Mouse (Mus musculus) forebrain, embryonic 12.5 days (tissue): ENCODE measurements around the gene C1qtnf7. TPM values are rescaled to one million over a fixed set of nuclear protein-coding genes. Genes with fewer than 3 reads are reported as not detected.
A peak's percentile ranks its signal among the peaks of the same experiment; 100 is the strongest.

Source experiments
- ATAC-seq: fragments of 200-750 bp; cut with Nextera tagmentation; 2 replicates; pipeline ENCODE4 v1.8.0; 2017; ENCODE audit warnings: moderate TSS enrichment; ENCODE audit not compliant: low FRiP score
- H3K27ac ChIP-seq: fragments of 300-500 bp; sonication (generic); 2 replicates; pipeline ENCODE4 v1.5.1; 2016; ENCODE audit warnings: mild to moderate bottlenecking
- H3K27me3 ChIP-seq: fragments of 300-500 bp; sonication (generic); 2 replicates; pipeline ENCODE4 v1.6.1; 2016; ENCODE audit warnings: mild to moderate bottlenecking
- H3K36me3 ChIP-seq: fragments of 300-500 bp; sonication (generic); replicated peaks from 2 replicates; pipeline ENCODE4 v1.6.1; 2016; ENCODE audit warnings: mild to moderate bottlenecking
- H3K4me1 ChIP-seq: fragments of 300-500 bp; sonication (generic); 2 replicates; pipeline ENCODE4 v1.6.1; 2016
- H3K4me2 ChIP-seq: fragments of 300-500 bp; sonication (generic); 2 replicates; pipeline ENCODE4 v1.6.1; 2016; ENCODE audit warnings: mild to moderate bottlenecking, moderate library complexity
- H3K4me3 ChIP-seq: fragments of 300-500 bp; sonication (generic); replicated peaks from 2 replicates; pipeline ENCODE4 v1.5.1; 2016; ENCODE audit warnings: mild to moderate bottlenecking
- H3K9ac ChIP-seq: fragments of 300-500 bp; sonication (generic); 2 replicates; pipeline ENCODE4 v1.6.1; 2016; ENCODE audit warnings: mild to moderate bottlenecking
- H3K9me3 ChIP-seq: fragments of 300-500 bp; sonication (generic); 2 replicates; pipeline ENCODE4 v1.6.1; 2016
- WGBS: fragments of 180-500 bp; shearing (Covaris S2); methylation state at CpG from one replicate; pipeline ENCODE4 v1.1.7; 2016; 5-methylcytosine and 5-hydroxymethylcytosine counted together
- polyA plus RNA-seq: library from polyadenylated mRNA; unstranded; fragments of >200 nt; fragmentation: Nextera tagmentation; extraction: Ambion mirVana; gene quantifications from 2 replicates; pipeline ENCODE4 v1.2.1, GENCODE M21; 2016

C1qtnf7 gene
- polyA plus RNA-seq, 1 experiment from 2014 or later = 0.66 TPM

DNA sequence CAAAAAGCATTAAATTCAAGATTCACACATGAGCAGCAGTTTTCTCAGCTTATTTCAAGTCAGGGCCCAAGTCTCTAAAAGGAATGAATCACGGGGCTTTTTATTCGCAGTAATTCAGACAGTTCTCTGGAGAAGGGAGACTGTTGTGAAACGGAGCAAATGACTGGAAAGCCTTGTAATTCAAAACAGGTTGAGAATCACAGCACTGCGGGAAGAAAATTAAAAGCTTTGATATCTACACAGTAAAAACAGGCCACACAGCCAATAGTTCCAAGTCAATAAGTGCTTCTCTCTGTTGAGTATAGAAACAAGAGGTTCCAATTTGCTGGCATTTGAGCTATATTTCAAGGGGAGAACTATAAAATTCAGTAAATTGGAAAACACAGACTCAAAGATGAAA is 129.7 kb downstream of the C1qtnf7 start:
- 65% methylated on average over 4 of the region's 4 CpGs for WGBS

DNA sequence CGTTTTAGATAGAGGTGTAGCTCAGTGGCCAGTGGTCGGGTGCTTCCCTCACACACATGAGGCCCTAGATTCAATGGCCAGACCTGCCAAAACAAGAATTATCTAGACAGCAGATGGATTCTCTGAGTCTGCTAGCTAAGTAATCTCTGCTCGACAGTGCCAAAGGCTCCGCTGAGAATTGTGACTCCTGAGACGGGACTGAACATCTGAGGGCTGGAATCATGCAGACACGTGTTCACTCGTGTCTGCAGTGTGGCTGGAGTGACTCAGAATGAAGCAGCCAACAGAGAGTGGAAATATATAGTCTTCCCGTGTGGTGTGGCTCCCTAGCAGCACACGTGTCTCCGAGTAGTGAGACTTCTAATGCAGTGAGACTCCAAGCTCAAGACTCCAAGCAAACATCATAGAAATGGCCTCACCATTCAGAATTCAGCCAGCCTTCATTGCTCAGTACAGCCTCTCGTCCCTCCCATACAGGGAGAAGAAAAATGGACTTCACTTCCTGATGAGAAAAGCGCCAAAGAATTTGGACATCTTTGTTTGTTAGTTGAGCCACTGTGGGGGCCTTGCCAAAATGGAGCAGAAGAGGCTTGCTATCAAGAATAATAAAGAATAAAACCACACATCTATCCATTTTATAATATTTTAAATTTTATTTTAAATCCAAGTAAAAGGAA is 131.9 kb downstream of the C1qtnf7 start:
- Histone ChIP-seq H3K9ac (no peak overlapping the region), H3K4me2 (no peak overlapping the region), H3K27ac (no peak overlapping the region), H3K4me3 (no peak overlapping the region), H3K36me3 (no peaks in the 10 kb centered on the region), H3K9me3 (no peaks in the 10 kb centered on the region), H3K4me1 (no peaks in the 10 kb centered on the region), H3K27me3 (no peaks in the 10 kb centered on the region)
- ATAC-seq = no peak
- 89% methylated on average over 12 of the region's 12 CpGs for WGBS

More for the DNA sequence above, 129.7 kb downstream of the C1qtnf7 start:
- Histone ChIP-seq H3K9me3 (no peaks in the 10 kb centered on the region), H3K4me2 (no peak overlapping the region), H3K36me3 (no peaks in the 10 kb centered on the region), H3K9ac (no peak overlapping the region), H3K27me3 (no peaks in the 10 kb centered on the region), H3K4me3 (no peak overlapping the region), H3K27ac (no peak overlapping the region), H3K4me1 (no peaks in the 10 kb centered on the region)
- no peak for ATAC-seq

DNA sequence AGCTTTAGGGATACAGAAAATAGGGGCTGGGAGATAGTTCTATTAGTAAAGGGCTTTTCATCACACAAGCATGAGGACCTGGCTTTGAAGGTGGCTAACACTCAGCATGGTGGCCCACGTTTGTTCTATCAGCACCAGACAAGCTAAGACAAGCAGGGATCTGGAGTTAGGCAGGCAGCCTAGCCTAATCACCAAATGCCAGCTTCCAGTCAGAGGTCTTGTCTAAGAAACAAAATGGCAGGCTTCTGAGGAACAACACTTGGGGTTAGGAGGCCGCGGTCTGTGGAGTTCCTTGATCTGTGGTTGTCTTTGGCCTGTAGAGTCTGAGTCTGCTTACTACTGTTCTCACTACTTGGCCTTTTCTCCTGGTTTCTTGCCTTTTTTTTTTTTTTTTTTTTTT is 146.2 kb downstream of the C1qtnf7 start:
- no peak for ATAC-seq
- Histone ChIP-seq H3K4me2 (no peak overlapping the region; the same call in 1 of the 2 replicates), H3K36me3 (no peaks in the 10 kb centered on the region), H3K9ac (no peak overlapping the region), H3K27ac (no peak overlapping the region), H3K4me3 (no peak overlapping the region), H3K4me1 (peaks cover 30% of the 10 kb centered on the region), H3K9me3 (no peaks in the 10 kb centered on the region), H3K27me3 (no peaks in the 10 kb centered on the region)
- 91% methylated on average over 3 of the region's 3 CpGs for WGBS

DNA sequence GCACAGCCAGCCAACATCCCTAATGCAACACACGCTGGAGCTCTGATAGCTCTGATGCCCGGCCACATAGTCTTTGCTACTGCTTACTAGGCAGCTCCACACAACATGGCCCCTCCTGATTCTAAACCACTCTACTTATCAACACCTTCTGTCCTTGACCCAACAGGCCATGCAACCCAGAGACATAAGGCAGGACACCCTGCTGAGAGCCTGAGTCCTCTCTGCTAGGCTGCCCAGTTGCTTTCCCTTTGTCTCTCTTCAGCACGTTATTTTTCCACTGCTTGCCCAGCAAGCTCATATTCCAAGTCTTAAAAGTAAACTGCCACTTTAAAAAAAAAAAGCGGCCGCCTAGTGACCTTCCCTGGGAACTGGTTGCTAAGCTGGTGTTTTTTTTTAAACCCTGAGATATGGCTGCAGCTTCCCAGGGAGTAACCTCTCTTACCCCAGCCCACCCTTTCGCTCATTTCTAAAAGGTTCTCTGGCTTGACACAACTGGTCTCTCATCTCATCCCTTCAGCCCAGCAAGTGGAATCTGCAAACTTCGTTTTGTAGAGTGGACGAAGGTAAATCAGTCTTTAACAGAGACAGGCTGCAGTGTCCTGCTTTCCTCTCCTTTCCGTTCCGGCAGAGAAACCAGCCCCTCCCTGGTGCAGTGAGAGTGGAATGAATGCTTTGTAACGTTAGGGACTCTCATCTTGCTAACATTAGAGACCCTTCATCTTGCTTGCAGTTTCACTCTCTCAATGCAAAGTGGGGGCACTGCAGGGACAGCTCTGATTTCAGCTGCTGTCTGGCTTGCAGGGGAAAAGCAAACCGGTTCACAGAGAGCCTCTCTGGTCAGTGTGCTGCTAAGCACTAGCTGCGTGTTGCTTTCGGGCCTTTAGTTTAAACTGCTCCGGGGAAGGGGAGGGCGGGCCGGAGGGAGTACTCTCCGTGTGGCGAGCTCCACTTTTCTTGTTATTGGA is 146.9 kb downstream of the C1qtnf7 start, which contains the start of gene Cc2d2a:
Cc2d2a (plus strand) TSS at position 350 of the 965 bp plus-strand sequence.
- Histone ChIP-seq H3K27me3 (no peaks in the 10 kb centered on the region), H3K9me3 (no peaks in the 10 kb centered on the region), H3K36me3 (no peaks in the 10 kb centered on the region), H3K4me2 (peak within 1 kb of the TSS; percentile 51), H3K4me3 (peak within 1 kb of the TSS; percentile 38), H3K27ac (peak within 1 kb of the TSS; percentile 88), H3K4me1 (peaks cover 30% of the 10 kb centered on the region), H3K9ac (peak within 1 kb of the TSS; percentile 47)
- 6% methylated on average over 19 of the region's 19 CpGs for WGBS
- peak; percentile 77 for ATAC-seq

DNA sequence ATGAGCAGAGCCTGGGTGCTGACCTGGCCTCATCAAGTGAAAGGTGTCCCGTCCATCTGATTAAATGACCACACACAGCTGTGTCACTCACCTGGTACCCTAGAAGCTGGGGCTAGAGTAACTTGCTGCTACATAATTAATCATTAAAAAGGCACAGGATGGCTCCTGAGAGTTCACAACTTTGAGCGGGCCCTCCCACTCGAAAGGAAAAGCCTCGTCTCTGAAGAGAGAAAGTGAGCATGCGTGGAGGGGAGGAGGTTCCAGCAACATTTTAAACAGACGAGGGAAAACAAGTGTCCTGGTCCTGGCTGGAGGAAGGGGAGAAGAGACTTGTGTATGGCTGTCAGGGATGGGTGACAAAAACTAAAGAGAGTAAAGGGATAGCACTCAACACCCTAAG is 148.2 kb downstream of the C1qtnf7 start:
- H3K27me3 ChIP-seq = no peaks in the 10 kb centered on the region
- no peak overlapping the region for H3K9ac ChIP-seq
- H3K4me2 ChIP-seq = peak overlapping the region; percentile 30; the same call in 1 of the 2 replicates
- no peak overlapping the region for H3K27ac ChIP-seq
- H3K4me1 ChIP-seq = peaks cover 30% of the 10 kb centered on the region
- 49% methylated on average over 6 of the region's 6 CpGs for WGBS
- ATAC-seq = no peak
- H3K9me3 ChIP-seq = no peaks in the 10 kb centered on the region
- no peak overlapping the region for H3K4me3 ChIP-seq
- no peaks in the 10 kb centered on the region for H3K36me3 ChIP-seq

DNA sequence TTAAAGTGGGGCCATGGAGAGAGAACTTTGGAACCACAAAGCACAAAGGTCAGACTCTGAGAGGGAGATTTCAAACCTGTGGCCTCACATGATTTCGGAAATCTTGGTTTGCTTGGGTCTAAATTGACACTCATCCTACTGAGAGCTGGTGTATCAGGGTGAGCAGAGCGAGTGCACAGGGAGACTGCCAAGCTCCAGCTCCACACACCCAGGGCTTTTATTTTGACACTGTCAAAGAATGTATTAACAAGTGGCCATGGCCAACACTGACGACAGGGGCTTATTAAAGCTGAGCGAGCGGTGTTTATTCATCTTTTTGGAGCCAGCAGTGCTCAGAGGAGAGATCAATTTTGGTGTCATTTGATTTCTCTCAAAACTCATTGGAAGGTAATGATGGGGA is 149.8 kb downstream of the C1qtnf7 start:
- Histone ChIP-seq H3K36me3 (no peaks in the 10 kb centered on the region), H3K4me1 (peaks cover 30% of the 10 kb centered on the region), H3K4me3 (peak overlapping the region; percentile 7; the same call in 1 of the 2 replicates), H3K27me3 (no peaks in the 10 kb centered on the region), H3K9ac (no peak overlapping the region), H3K4me2 (peak overlapping the region; percentile 45), H3K9me3 (no peaks in the 10 kb centered on the region), H3K27ac (no peak overlapping the region)
- peak; percentile 62; the same call in 1 of the 2 replicates for ATAC-seq
- WGBS = 14% methylated on average over 5 of the region's 5 CpGs

Other genes with a start within 250 kb of the C1qtnf7 start
- gene Cc2d2a, start 146.8 kb downstream of the C1qtnf7 start, polyA plus RNA-seq = 9.6 and 10.5 TPM in 2 replicates